Mouse (Mus musculus): Measurements from ENCODE around the gene Mcm10.

The Mcm10 gene

DNA sequence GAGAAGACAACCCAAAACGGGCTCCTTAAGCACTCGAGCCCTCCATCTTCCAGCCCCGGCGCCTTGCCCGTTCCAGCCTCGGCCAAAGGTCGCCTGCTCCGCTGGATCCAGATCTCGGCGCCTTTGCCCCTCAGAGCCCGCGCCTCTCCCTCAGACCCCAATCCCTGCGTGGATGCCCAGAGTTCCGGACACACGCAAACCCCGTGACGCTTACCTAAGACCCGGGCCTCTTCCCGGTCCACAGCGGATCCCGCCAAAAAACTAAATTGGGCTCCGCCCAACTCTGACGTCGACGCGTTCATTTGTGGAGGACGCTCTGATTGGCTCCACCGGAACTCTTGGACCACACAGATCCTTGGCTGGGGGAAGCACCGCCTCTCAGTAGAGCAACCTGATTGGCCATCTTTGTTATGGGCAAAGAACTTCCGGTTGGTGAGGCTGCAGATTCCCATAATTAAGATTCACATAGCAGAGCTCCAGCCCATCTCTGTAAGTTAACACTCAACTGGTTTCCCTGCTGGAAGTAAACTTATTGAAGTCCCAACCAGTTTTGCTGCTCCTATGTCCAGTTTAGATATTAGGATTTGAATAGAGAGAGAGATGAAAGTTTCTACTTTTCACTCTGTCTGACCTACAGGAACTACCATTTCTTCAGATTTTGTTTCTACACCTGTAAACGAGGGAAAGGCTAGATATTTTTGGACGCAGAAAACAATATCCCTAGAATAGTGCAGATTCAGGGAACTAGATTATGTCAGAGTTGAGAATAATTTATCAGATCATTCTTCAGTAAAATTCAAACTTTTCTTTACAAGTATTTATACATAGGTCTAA lies at the start of gene Mcm10:
TSS of gene Mcm10 (minus strand) at position 301 of the 834 bp plus-strand sequence.
- DNase-seq (ENCODE audit: low read depth, low spot score): peak; percentile 86

DNA sequence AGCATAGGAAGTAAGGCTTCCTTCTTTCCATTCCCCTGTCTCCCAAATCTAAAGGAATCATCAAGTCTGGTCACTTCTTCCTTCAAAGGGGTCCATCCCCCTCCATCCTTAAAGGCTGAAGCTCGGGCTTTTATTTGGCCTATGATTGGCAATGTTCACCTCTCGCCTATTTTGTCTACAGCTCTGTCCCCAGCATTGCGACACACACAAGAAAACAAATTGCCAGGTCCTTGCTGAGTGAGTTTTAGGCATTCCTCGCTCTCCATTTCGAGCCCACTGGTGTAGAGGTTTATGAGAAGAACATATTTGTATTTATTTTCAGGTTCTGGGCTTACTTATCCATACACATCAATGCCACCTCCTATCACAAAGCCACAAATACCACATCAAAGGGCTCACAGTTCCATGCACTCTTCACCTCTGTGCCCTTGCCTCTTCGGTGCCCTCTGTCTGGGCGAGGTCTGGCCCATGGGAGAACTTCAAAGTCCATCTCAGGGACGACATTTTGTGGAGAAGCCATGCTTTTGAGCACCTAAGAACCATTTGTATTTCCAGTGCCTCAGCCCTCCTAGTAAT lies 48.6 kb upstream of the Mcm10 start:
- DNase-seq (ENCODE audit: low read depth, low spot score): no peak

DNA sequence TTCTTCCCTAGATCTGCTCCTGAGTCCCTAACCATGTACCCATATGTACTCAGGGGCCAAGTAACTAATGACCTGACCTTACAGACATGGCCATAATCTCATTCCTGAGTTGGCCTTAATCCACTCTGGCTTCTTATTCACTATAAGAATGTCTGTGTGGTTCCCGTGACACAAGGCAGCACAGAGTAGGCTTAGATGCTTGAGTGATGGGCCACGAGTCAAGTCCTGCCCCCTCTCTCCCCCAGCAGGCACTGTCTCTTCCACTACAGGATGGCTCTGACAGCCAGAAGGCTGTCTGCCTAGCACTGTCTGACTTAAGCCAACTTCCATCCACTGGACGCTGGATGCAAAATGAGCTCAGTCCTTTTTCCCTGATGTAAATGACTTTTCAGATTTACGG lies 47.4 kb upstream of the Mcm10 start:
- no peak for DNase-seq (ENCODE audit: low read depth, low spot score)

DNA sequence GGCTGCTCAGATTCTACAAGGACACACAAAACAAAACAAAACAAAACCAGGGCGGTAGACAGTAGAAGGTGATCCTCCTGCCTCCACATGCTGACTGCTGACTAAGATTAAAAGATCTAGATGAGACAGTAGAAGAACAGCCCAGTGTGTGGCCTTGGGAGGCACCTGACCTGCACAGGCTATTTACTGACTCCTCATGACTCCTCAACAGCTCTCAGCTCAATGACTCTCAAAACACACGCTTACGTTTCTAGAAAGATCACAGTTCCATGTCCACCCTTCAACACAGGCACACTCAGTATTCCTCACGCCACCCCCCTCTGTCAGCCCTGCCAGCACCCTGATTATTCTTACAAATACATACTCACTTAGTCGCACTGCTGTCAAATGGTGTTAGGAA lies 45.8 kb upstream of the Mcm10 start:
- no peak for DNase-seq (ENCODE audit: low read depth, low spot score)

DNA sequence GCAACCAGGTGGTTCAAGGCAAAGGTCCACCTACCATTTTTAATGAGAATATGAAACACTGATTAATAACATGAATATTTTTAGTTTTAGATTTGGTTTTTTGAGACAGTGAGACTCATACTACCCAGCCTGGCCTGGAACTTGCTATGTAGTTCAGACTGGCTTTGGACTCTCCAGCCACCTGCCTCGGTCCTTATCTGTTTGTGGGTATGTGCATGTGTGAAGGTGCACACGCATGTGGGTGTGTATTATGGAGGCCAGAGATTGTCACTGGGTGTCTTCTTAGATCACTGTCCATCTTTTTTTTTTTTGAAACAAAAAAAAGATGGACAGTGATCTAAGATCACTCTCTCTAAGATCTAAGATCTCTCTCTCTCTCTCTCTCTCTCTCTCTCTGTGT lies 38.0 kb upstream of the Mcm10 start:
- no peak for DNase-seq (ENCODE audit: low read depth, low spot score)

DNA sequence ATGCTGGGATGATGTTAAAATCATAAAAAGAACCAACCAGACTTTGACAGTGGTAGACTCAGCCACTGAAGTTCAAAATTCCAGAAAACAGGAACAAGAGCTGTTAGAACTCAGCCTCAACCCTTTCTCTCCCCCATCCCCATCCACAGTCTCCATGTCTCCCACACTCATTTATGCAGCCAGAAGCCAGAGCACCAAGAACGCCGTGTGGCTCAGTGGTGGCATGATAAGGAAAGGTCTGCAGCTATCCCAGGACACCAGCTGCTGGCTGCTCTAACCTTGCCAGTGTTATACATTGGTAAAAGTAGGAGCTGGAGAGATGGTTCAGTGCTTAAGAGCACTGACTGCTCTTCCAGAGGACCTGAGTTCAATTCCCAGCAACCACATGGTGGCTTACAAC lies 34.4 kb upstream of the Mcm10 start:
- DNase-seq (ENCODE audit: low read depth, low spot score): no peak

DNA sequence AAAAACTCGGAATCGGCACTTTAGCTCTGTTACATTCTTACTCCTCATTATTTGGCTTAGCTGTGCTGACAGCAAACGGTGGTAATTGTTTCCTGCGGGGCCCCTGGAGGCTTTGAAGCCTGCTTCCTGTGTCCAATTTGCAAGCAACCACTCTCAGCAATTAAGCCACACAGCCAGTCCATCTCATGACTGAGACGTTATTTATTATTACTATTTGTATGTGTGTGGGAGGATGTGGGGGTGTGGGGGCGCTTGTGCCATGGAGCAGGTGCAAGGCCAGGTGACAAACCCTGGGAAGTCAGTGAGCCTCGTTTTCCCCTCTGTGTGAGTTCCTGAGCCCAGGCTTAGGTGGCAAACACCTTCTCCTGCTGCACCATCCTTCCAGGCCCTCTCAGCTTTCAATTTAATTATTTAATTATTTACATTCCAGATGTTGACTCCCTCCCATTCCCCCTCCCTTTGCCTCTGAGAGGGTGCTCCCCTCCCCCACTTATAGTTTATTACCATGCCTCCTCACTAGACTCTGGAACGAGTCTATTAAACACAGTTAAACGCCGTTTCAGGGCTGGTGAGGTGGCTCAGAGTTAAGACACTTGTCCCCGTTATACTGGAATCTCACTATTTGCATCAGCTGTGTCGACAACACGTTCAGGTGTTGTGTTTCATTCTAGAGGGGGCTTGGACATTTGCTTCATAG lies 32.8 kb upstream of the Mcm10 start:
- DNase-seq (ENCODE audit: low read depth, low spot score): no peak

DNA sequence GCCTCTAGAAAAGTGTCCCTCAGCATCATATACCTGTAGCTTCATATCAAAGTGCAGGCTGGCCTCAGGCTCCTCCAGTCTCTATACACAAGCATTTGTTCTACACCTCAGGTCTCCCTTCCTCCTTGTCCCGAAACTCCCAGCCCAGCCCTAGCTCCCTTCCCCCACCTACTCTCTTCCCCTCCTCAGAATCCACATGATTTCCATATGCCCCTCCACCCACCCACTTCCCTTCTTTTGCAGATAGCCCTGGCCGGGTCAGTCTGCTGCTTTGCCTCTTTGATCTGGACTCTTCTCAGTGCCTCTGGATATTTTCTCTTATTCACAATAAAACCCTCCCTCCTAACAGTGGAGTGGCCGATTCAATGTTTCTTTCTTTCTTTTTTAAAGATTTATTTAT lies 31.7 kb upstream of the Mcm10 start:
- no peak for DNase-seq (ENCODE audit: low read depth, low spot score)

DNA sequence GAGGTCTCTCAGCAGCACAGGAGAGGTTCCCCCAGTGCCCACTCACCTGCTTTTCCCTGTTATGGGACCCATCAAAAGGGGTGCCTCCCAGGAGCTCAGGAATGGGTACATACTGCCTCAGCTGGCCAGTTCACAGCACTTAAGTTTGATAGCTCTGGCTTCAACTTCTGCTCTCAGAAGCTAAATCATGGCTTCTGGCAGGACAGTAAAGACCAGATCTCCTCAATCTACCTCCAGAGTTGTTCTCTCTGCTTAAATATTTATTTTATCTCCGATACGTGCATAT lies 30.8 kb upstream of the Mcm10 start:
- DNase-seq (ENCODE audit: low read depth, low spot score): no peak

DNA sequence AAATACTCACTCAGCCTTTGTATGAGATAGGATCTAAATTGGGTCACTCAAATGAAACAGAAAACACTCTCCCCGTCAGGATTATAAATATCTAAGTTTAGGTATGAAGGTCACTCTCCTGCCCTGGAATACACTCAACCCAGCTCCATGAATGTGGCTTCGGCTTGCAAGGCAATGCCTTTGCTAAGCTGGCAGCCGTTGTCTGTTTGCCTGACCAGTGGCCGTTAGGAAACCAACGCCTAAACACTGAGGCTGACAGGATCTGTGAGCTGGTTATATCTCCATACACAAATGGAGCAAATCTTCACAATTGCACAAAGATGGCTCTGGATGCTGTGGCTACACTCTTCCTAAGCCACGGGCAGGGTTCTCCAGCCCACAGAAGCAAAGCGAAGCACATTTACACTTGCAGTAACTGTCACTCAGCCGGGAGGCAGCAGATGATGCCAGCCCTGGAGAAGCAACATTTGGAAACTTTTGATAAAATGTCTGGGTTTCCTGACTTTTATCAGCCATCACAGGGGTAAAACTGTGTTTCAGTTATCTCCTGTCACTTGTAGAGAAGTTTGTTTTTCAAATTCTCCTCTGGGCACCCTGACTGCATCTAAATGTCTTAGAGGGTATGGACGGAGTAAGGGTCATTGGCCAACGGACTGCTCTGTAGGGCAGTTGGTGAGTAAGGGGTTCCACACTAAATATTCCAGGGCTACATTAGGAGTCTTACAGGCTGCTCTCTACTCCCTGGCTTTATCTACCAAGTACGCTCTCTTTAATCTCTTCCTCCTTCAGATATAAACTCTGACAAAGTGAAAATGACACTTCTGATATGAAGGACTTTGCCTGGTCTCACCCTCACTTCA lies 30.3 kb upstream of the Mcm10 start:
- DNase-seq (ENCODE audit: low read depth, low spot score): no peak

DNA sequence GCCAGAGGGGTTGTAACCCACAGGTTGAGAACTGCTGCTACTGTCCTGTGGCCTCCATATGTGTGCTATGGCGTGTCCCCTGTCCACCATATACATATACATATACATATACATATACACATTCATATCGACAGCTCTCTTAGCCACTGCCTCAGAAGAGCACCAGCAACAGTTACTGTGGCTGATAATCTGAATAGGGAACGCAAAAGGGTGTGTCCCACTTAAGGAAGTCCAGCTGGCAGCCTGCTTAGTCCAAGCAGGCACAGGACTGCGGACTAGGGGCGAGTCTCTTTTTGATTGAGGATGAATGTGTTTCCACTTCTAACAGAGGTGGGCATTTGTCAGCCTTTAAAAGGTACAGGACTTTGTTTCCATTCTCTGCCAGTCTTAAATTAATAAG lies 29.3 kb upstream of the Mcm10 start:
- no peak for DNase-seq (ENCODE audit: low read depth, low spot score)

DNA sequence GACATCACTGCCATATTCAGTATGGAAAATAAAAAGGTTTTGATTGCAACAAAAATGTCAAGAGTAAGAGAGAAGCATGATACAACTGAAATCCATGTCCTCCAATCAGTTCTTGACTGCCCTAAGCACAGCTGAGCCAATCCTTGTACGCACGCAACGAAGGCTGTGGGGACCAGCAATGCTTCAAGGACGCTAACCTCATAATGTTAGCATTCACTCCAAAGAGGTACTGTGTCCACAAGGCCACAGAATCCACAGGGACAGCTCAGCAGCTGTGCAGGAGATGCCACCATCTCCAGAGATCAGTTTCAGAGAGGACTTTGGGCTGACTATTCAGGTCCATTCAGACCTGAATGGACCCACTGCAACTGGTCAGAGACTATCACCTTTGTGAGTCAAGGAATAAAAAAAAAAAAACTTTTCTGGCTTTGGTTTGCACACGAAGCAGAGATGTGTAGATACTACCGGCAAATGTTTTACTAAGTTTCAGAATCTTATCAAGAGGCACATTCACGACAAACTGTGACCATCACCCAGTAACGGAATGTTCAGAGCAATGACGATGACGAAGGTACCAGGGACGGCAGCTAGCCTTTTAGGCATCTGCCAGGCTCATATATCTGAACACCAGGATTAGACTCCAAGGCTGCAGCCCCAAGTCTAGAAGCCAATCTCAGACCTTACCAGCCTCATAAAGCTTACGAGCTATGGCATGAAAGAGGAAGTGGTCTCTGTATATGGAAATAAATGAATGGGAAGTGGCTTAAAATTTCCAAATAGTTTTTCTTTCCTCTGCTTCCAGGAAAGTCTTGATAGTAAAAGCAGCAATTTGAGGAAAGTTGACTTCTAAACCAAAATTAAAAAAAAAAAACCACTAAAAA lies 27.9 kb upstream of the Mcm10 start:
- DNase-seq (ENCODE audit: low read depth, low spot score): no peak

DNA sequence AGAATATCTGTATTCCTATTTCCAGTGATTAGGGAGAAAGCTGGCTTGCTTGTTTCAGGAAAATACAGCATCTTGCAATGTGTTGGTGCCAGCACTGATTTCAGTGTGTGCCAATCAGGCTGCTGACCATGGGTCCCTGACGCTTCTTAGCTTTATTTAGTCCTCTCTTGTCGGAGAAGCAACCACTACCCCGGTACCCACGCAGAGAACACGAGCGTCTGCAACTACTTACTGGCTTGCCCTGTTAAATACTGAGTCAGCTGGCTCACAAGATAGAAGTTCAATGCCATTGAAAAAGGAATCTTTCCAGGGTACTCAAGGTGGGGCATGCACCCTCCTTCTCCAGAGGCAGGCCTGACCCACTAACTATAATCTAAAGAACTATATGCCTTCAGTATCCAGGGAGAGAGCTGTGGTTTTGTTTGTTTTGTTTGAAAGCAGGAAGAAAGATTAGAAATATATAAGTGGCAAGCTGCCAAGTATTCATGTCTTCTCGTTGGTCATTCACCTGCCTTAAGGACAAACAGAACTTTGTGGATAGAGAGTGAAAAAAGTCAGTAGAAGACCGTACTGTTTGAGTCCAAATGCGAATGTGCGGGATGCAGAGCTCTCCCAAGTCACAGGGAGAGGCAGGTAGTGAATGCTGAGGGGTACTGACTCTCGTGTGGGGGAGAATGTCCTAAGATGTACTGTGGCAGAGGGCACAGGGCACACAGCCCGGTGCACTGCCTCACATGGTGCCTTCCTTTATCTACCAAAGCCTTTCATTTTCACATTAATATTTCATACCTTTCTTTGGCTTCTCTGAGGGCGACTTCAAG lies 27.0 kb upstream of the Mcm10 start:
- DNase-seq (ENCODE audit: low read depth, low spot score): no peak

DNA sequence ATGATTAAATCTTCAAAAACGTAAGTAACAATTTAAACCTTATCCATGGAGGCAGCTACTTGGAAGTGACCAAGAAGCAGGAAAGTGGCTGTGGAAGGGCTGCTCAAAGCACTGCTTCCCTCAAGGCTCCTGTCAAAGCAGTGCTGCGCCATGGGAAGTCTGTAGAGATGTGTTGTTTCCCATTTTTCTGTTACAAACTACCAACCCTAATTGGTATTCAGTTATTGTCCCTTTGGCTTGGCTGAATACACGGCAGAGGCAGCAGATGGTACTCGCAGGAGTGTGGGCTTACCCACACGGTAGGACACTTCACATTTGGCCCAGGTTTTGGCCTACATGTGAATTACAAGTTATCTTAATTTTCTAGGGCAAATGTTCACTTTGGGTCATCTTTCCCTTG lies 25.7 kb upstream of the Mcm10 start:
- DNase-seq (ENCODE audit: low read depth, low spot score): no peak

DNA sequence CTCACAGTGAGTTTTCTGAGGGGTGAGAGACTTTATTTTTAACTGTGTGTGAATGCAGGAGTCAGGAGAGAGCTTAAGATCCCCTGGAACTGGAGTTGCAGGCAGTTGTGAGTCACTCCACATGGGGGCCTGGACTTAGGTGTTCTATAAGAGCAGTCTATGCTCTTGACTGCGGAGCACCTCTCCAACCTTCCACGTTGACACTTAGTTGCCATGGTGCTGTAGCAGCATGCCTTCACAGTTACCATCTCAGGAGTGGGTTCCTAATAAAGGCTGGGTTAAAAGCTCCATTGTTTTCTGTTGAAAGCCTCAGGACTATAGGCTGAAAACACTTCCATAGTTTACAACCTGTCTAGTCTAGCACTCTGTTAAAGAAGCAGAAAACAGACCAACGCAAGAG lies 24.8 kb upstream of the Mcm10 start:
- DNase-seq (ENCODE audit: low read depth, low spot score): no peak

DNA sequence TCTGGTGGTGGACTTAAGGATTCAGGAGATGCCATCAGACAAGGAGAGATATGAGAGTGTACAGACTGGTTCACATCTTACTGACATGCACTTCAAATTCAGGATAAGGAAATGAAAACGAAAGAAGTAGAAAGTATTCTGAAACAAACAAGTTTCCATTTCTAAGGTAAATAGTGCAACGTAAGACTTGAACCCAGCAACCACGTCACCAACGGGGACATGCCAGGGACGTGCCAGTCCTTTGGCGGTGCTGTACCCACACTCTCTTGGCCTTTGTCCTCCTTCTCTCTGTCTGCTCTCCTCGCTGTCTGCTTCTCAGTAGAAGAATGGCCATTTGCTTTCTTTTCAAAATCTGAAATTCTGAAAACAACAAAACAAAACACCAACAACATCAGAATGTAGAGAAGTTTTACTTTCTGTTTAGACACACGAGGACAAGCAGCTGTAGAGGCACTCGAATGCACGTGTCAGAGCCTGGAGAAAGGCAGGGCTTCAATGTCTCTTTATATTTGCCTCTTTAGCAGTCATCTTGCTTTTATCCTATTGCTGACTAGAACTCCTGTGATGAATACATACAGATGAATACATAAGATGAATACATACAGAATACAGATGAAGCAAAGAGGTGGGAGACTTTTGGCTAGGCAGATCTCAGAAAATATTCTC lies 24.0 kb upstream of the Mcm10 start:
- DNase-seq (ENCODE audit: low read depth, low spot score): no peak

DNA sequence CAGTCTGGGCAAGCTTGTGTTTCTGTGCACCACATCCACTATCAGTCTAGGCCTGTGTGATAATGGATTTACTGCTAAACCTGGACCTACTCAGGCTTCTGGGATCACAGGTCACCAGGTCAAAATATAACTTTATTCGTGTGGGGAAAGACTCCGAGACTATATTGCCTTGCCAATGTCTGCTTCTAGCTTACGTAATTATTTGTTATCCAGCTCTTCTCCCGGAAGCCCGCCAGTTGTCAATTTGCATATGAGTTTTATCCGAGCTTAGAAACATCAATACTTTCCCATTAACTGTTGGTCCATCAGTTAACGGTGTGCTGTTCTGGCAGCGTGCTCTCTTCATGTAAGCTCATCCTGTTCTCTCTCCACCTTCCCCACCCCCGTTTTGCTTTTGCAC lies 22.6 kb upstream of the Mcm10 start:
- DNase-seq (ENCODE audit: low read depth, low spot score): no peak

DNA sequence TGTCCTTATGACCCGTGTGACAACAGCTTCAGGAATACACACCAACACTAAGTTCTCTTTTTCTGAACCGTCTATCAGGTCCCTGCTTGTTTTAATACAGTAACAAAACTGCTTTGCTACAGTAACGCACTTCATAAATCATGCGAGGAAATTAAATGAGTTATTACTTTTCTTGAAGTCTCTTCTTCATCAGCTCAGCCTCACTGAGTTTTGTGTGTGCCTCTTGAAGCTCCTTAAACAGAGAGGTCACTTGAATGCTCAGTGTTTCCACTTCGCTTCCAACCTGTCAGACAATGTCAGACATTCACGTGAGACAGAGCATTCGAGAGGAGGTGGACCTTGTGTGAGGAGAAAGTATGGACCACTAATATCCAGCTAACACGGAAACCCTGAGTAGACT lies 22.2 kb upstream of the Mcm10 start:
- DNase-seq (ENCODE audit: low read depth, low spot score): no peak

DNA sequence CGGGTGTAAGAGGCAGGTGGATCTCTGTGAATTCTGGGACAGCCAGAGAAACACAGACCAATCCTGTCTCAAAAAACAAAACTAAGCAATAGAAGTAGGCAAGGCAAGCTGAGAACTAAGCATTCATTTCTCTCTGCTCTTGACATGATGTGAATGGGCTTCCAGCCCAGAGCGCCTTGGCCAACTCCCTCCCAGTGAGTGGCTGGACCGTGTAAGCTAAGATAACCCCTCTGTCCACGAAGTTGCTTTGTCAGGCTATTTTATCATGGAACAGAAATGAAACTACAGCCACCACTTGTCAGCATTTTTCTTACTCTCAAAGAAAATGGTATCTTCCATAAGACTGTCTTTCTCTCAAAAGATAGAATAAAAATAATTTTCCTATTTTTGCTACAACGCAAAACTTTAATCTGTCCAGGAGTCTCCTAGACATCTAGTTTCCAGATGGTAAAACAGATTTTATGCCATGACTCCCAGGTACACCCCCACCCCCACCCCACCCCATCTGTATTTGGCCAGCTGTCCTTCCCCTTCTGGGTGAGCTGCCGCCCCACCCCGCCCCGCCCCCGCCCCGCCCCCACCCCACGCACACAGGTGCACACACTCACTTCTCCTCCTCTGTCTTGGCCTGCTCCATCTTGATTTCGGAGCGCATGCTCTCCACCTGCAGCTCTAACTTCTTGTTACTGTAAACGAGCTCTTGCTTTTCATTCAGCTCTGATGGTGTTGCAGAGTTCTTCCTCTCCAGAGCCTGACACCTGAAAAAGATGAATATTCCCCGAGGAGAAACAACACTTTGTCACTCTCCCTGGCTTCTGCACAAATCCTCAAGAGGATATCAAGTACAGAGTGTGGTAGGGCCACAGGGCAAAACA lies 21.2 kb upstream of the Mcm10 start:
- no peak for DNase-seq (ENCODE audit: low read depth, low spot score)

All from telencephalon, adult 2 months (tissue).